Mouse (Mus musculus): ENCODE measurements around the gene Tapt1.
"Not testable (repeated sequence)": the region's sequence is repeated elsewhere in the genome, so short reads cannot be mapped to it uniquely, and the experiment has no call there.

The Tapt1 gene

GRCm38 (mm10) chr5:44197806-44198205 is 28.6 kb downstream of the Tapt1 start:
- no peak for DNase-seq

GRCm38 (mm10) chr5:44196167-44196566 is 30.3 kb downstream of the Tapt1 start:
- DNase-seq, result no peak

DNA sequence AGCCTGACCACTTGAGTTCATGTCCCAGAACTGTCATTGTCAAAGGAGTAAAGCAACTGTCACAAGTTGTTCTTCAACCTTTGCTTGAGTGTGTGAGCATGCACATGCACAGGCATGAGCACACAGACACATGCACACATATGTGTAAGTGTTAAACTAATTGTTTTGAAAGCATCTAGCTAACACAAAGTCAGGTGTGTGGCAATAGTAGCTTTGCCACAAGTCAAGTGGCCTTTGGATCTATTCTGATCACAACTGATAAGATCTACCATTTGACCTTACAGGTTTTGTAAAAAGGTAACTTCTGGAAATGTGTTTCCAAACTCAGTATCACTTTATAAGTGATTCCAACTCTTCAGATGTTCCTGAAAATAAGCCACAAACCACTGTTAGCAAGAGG is 39.1 kb downstream of the Tapt1 start:
- DNase-seq, result no peak

GRCm38 (mm10) chr5:44181669-44182068 is 44.8 kb downstream of the Tapt1 start:
- peak in 1 of 2 experiments; percentile 41 for DNase-seq

DNA sequence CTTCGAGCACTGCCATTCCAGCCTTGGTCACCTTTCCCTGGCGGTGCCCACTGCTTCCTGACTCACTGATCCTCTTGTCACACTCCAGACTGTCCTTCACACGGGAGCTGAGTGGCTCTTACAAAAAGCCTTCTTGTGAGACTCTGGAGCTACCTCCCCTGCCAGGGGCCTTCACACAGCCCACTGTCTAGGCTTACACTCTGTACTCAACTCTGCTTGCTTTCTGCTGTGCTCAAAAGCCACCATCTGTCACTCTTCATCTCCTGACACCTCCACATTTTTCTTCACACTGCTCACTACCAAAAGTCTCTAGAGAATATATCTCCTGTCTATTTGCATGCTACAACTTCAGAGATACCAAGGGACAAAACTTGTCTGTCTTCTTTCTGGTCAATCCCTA is 46.0 kb downstream of the Tapt1 start:
- DNase-seq, result no peak

- DNase-seq, result no peak
These were observed 52.4 kb downstream of the Tapt1 start for GRCm38 (mm10) chr5:44174046-44174445.

- DNase-seq, result no peak
These were observed 59.6 kb downstream of the Tapt1 start for GRCm38 (mm10) chr5:44166866-44167265.

DNA sequence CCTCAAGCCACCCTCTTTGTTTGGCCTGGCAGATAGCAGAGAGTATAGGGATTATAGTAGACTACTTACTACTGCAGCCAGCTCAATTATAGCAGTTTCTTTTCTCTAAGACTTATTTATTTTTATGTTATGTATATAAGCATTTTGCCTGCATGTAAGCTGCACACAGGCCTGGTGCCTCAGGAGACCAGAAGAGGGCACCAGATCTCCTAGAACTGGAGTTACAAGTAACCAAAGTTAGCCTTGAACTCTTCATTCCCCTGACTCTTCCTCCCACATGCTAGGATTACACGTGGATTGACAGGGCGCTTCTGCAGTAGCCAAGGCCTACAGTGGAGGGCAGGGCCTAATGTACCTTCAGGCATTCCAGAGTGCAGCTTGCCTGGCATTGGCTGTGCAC is 60.6 kb downstream of the Tapt1 start:
- DNase-seq, result peak in 1 of 2 experiments; percentile 22

DNA sequence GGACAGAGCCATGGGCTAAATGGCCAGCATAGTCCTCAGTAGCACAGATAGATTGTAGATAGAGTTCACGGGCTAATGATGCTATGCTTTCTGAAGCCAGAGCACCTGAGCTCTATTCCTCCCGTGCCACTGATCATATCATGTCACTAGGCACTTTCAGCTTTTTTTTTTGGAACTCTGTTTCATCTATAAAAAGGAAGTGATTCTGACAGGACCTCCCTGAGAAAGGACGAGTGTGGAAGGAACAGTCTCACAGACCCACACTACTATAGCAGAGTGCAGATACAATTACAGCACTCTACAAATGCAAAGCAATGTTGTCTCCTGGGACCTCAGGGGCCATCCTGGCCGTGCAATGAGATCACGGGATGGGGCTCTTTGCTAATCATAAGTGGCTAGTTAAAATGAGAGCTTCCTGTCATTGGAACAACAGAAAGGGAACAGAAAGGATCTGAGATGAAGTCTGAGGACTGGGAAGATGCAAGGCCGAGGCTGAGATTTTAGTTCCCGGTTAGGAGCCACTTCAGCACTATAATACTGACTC is 62.1 kb downstream of the Tapt1 start:
- no peak for DNase-seq

- DNase-seq, result no peak
These were observed 63.1 kb downstream of the Tapt1 start for GRCm38 (mm10) chr5:44163318-44163717.

GRCm38 (mm10) chr5:44162786-44163185 is 63.6 kb downstream of the Tapt1 start:
- DNase-seq, result no peak

DNA sequence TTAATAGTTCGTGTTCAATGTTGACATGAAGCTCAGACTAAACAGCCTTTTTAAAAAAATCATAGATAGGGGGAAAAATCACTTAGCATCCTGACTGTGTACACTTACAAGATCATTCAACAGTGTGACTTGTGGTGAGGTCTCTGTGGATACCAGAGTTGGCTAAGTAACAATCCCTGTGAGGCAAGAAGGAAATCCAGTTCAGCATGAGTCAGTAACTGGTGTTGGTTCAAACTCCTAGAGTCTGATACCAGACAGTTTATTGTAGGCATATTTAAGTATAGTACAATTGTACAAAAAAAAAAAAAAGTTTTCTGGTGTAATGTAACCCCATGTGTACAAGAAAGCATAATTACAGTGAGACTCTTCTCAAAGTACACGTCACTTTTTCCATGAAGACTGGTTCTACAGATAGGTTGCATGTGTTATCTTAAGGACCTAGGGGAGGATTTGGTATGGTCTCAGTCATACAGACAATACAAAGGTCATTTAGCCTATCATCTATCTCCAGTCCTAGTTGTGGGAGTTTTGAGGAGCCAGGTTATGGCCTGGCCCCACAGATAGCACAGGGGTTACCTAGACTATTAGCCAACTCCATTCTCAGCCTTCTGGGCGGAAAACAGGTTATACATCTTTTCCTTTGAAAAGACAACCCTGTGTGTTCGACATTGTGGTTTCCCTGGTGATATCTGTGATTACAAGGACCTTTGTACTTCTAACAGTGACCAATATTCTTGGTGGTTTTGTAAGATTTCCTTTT is 66.6 kb downstream of the Tapt1 start:
- no peak for DNase-seq

DNA sequence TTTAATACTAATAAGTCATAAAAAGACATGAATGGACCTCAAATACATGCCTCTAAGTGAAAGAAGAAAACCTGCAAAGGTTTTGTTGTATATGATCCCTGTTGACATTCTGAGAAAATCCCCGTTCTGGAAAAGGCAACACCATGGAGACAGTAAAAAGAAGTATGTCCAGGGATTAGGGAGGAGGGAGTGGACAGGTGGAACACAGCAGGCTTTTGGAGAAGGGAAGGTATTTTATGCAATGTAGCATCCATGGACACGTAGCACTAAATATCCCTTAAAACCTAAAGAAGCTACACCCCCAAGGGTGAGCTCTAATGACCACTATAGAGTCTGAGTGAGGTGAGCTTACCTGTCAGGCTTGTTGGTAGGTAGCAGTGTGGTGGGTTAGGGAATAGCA is 67.2 kb downstream of the Tapt1 start:
- no peak for DNase-seq

- no peak for DNase-seq
These were observed 68.0 kb downstream of the Tapt1 start for GRCm38 (mm10) chr5:44158458-44158857.

DNA sequence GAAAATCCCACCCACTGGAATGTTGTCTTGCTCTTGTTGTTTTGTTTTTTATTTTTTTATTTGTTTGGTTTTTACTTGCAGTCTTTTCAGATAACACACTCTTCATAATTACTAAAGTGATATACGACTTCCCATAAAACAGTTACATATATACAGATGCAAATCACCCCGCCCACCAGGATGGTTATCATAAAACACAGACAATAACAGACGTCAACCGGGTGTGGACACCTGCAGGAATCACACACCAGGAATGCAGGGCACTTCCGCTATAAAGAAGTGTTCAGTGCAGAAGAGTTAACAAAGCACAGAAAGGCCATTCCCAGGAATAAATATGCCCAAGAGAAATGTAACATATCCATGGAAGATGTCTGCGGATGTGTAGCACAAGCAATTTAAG is 68.7 kb downstream of the Tapt1 start:
- DNase-seq, result no peak

DNA sequence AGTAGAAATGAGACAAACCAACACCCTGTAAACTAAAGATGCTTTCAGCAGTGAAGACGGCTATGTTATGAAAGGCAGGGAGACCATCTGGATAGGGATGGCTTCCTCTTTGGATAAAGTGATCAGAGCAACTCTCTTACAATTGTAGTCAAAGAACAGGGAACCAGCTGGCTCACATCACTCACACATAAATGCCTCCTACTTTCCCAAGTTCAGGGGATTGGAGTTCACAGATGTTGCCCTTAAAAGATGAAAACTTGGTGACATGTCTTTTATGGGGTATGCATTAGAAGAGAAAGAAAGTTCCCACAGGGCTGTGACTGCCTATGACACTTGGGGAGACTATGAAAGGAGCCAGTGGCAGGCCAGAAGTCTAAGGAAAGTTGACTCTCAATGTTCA is 73.4 kb downstream of the Tapt1 start:
- no peak for DNase-seq

DNA sequence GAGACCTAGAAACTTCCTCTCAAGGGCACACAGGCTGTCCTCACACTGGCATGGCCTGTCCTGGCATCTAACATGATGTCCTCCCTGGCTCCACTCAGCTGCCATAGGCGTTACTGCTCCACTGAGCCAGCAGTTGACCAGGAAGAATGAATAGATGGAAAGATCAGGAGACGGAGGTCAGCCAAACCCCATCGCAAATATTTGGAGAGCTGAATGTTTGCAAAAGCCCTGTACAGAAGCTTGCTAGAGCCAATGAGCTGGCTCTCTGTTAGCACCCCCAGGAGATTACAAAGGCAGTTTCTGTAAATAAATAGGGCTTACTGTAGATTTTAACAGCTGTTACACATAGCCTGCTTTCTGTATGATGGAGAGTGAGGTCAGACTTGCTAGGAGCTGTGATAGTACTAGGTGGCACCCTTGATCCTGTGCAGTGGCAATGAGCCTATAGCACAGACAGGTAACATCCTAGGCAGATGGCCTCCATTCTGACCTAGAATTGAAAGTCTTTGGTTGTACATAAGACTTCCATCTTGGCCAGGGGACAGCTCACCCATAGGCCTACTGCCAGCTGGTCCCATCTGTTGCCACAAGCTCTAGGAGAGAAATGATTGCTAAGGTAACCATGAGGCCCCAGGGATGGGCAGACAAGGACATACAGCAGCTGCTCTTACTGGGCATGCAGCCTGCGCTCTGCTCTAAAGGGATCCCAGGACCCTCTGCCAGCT is 74.9 kb downstream of the Tapt1 start:
- DNase-seq, result no peak

DNA sequence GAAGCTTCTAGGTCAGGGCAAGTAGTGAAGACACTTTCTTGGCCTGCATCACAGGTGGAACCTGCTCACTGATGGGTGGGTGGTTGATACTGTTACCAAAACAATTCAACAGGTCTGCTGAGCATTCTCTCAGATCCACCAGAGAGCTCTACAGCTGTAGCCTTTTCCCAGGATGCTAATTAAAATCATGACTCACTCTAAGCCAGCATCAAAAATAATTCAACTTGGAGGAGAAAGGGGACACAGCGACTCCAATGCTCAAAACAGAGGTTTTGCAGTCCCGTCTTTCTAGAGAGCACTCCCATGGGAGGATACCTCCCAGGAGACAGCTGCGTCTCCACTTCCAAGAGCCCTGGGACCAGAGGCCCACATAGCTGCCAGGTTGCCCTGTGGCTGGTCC is 78.7 kb downstream of the Tapt1 start:
- DNase-seq, result no peak

DNA sequence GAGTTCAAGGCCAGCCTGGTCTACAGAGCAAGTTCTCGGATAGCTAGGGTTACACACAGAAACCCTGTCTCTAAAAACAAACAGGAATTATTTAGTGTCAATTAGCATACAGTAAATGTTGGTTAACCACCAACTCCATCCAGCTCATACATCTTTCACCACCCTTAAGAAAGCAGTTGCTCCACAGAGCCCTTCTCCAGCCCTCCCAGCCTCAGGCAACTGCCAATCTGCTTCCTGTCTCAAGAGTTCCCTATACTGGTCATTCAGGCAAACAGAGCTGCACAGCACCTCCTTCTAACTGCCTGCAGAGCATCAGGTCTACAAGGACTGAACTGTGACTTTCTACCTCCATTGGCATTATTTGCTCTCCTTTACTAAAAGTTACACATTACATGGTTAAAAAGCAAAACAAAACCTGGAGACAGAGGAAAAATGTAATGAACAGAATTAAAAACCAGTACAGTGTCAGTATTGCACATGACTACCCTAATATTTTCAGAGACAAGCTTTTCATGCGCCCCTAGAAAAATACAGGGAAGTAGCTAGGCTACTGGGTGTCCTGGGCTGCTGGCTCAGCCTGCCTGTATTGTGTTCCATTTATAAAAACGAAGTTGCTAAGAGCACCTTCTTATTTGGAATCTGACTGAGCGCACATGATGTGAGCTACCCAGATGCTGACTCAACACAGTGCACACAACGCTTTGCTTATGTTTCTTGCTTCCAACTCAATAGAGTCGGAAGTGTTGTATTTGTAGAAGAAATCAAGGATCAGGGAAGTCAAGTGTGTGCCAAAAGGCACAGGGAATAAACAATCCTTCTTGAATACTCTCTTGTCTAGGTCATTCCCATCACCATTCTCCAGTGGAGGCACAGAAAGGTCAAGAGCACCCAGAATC is 79.7 kb downstream of the Tapt1 start:
- no peak for DNase-seq

GRCm38 (mm10) chr5:44143467-44144235 is 82.8 kb downstream of the Tapt1 start:
- no peak for DNase-seq

DNA sequence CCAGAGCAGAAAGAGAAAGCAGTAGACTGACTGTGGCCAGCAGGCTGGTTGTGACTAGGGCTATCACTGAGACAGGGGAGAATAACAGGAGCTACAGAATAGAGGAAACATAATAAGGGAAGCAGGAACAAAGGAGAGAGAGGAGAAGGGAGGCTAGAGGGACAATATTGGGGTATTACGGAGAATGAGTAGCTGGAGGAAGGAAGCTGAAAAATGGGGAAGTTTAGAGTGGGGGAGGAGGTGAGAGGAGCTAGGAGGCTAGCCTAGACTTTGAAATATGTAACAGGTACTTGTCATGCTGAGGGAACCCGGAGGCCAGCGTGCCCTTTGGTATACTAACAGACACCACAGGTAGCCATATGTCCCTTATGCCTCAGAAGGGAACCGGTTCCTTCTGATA is 98.9 kb downstream of the Tapt1 start:
- DNase-seq, result no peak

DNA sequence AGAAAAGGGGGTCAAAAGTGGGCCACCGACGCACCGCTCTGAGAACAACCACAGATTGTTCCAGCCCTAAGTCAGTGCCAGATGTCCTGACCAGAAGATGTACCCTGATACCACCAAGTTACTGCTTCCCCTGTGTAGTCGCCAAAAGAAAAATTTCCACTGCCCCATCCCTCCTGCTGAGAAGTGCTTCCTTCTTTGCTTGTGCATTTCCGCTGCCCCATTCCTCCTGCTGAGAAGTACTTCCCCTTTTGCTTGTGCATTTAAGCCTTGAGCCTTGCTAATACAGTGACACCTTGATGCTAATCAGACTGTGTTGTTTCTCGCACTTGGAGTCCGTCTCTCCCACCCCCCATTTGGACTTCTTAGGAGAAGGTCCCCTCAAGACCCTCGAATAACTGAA is 99.9 kb downstream of the Tapt1 start:
- DNase-seq, result not testable (repeated sequence)

Data from thymus, adult 18-20 months (tissue).